Mouse (Mus musculus): ENCODE data around the gene Dyrk2. TPM values are rescaled to one million over a fixed set of nuclear protein-coding genes. Genes with fewer than 3 reads are reported as not detected.

The Dyrk2 gene
- polyA plus RNA-seq (2021; fragmentation: Nextera tagmentation) = 4.6 and 4.7 TPM in 2 replicates
- long read RNA-seq, experiment 1, partial matches to known transcripts = 0 of 34 reads
- long read RNA-seq, experiment 1, other reads (novel, unspliced or antisense) = 34 of 34 reads
- long read RNA-seq, experiment 2, full-length matches to known transcripts = 2 of 34 reads
- long read RNA-seq, experiment 2, partial matches to known transcripts = 2 of 34 reads
- long read RNA-seq, experiment 2, other reads (novel, unspliced or antisense) = 30 of 34 reads

GRCm38 (mm10) chr10:118870201-118870980 lies at the start of gene Dyrk2:
TSS of gene Dyrk2 (minus strand) at chr10:118870209.

Measured in layer of hippocampus, adult 6 months (tissue).